Mouse (Mus musculus): ENCODE measurements around the gene Cxxc4.

The Cxxc4 gene

GRCm38 (mm10) chr3:134243850-134244247 lies 7.6 kb downstream of the Cxxc4 start:
- DNase-seq (ENCODE audit: low spot score in 2 of 2), result no peak

DNA sequence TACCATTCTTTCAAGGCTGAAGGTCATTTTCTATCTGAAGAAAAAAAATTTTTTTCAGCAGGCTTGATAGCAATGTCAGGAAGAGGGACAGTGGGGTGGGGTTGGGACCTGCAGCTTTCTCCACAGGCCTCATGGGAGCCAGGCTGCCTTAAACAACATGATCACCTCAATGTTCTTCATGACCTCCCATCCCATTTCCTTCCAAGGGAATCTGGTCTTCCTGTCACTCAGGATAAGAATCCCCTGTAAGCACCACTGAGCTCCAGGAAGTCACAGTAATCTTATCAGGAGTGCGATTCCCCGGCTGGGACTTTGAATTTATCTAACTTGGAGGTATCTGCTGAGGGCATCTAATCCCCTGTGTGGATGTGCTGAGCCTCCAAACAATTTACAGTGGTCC lies 17.9 kb downstream of the Cxxc4 start:
- no peak for DNase-seq (ENCODE audit: low spot score in 2 of 2)

DNA sequence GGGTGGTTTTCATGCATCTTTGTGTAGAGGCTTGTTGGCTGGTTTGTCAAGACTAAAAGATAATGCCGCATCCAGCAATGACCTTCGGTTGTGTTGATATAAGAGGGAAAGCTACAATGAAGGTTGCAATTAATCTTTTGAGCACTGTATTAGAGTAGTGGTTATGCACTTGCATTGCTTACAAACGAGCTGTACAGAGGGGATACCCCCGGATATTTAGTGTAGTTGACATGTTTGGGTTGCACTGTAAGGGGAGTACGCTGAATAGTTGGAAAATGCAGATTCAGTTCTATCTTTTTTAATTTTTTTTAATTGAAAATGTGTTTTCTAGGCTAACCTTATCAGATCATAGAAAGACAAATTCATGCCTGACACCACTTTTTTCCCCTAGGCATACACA lies 22.4 kb downstream of the Cxxc4 start:
- no peak for DNase-seq (ENCODE audit: low spot score in 2 of 2)

- DNase-seq (ENCODE audit: low spot score in 2 of 2), result no peak
These were observed 23.0 kb downstream of the Cxxc4 start for GRCm38 (mm10) chr3:134259300-134259699.

DNA sequence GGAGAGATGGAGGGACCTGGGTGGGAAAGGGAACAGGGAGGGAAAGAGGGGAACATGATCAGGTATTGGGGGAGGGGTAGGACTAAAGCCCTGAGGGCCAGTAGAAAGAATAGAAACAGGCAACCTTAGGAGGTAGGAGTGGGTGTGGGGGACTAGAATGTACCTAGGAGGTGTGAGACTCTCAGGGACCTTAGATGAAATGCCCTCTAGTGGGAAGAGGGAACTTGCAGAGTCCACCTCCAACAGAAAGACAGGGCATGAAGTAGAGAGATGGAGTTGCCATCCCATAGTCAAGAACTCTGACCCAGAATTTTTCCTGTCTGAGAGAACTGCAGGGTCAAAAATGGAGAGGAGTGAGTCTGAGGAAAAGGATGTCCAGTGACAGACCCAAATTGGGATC lies 43.4 kb downstream of the Cxxc4 start:
- DNase-seq (ENCODE audit: low spot score in 2 of 2), result no peak

DNA sequence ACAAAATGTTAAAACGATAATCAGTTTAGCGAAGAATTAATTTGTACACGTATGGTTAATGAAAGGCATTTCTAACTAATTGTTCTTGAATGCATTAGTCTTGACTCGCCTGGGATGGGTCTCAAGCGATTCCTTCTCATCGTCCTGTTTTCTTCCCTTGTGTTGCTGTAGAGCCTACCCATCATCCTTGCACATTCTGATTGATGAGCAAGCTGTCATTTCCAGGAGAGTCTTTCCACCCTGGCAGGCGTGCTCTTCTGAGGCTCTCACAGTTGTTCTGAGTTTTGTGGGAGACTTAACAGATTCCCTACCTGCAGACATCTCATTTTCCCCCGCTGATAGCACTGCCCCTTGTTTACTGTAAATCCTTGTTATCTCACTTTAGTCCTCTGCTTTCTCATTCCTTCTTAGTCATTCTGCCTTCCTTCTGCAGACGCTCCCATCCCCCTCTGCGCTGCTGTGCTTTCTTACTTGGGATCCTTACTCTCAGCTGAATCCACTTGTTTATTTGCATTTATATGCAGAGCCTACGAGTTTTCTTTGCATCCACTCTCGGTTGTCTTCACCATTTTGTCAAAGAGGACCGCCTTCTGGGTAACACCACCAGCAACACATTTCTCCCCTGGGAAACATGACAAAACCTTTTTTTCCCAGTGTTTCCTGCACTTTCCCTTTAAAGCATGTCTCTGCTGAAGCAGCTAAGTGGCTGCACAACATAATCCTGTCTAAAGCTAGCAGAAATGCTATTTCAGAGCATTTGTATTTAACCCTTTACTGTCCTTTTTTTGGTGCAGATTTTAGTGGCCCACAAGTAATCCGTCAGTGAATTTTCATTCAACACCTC lies 45.5 kb downstream of the Cxxc4 start:
- DNase-seq (ENCODE audit: low spot score in 2 of 2), result no peak

DNA sequence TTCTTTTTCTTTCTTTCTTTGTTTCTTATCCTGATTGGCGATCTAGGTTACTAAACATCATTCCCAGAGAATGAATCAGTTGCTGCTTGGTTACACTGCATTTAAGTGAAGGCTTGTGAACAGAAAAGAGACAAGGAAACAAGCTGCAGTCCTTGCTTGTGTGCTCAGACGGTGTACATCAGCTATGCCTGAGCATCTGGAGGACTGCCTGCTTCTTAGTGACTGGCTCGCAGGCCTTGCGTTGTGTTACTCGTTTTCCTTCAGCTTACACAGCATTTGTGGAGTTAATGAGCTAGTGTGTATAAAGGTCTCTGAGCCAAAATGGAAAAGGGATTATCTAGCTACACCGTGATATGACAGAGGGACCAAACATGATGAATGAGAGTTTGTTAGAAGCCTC lies 58.9 kb downstream of the Cxxc4 start:
- DNase-seq (ENCODE audit: low spot score in 2 of 2), result no peak

GRCm38 (mm10) chr3:134302681-134303491 lies 66.6 kb downstream of the Cxxc4 start:
- no peak for DNase-seq (ENCODE audit: low spot score in 2 of 2)

- DNase-seq (ENCODE audit: low spot score in 2 of 2), result no peak
These were observed 67.2 kb downstream of the Cxxc4 start for GRCm38 (mm10) chr3:134303492-134303808.

GRCm38 (mm10) chr3:134306507-134306906 lies 70.2 kb downstream of the Cxxc4 start:
- no peak for DNase-seq (ENCODE audit: low spot score in 2 of 2)

DNA sequence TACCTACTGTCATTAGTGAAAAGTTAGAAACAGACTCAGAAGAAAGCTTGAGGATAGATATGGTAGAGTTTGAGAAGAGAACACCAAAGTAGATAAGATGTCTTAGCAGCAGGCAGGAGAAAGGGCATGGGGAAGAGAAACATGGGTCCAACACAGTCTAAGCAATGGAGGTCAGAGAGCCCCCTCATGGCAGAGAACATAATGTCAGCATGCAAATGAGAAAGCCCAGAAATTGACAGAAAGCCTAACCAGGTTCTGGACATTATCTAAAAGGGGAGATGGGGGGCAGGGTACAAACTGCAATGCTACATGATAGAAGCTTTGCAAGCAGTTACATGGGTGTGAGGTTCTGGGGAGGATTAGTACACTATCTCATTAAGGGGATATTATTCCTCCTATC lies 71.5 kb downstream of the Cxxc4 start:
- no peak for DNase-seq (ENCODE audit: low spot score in 2 of 2)

Data from spleen, postnatal 4 days (tissue).